In the genomic region with DNA sequence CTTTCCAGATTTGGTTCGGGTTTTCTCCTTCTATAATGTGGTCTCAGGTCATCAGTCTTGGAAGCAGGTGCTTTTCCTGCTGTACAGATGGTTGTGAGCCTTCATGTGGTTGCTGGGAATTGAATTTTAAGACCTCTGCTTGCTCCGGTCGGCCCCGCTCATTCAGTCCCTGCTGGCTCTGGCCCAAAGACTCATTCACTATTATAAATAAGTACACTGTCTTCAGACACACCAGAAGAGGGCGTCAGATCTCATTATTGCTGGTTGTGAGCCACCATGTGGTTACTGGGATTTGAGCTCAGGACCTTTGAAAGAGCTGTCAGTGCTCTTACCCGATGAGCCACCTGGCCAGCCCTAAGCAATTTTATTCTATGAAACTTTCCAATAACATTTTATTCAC, we compare ENCODE assay signal across 17 mouse cellular contexts. TPM values are rescaled to one million over a fixed set of nuclear protein-coding genes. Genes with fewer than 3 reads are reported as not detected.
DNase-seq lines count a peak whose midpoint lies in the region; ATAC-seq and TF ChIP-seq lines count a peak whose summit lies in the region.
"Had no signal": no experiment of that assay in that cellular context is flagged by ENCODE, and none has a peak within 500 bp of the region (broad histone marks: within the 10 kb centered on the region; RNA-seq: fewer than 3 reads in every experiment).

No protein-coding gene starts in this region.

- intact Hi-C loops in gastrocnemius, postnatal 14 days (cut with DNase I; ENCODE audit: low total_unique reads): no loop called here
- intact Hi-C loops in gastrocnemius, postnatal 36 days (cut with DNase I): no loop called here
- intact Hi-C loops in left cerebral cortex, postnatal 4 days (cut with DNase I): no loop called here

- H3K36me3 ChIP-seq in hindbrain, embryonic 11.5 days (ENCODE audit: control insufficient read depth, insufficient read depth, low read length): no peaks in the 10 kb centered on the region
- H3K36me3 ChIP-seq in forebrain, postnatal 0 days (ENCODE audit: insufficient read depth): no peaks in the 10 kb centered on the region
- H3K36me3 ChIP-seq: forebrain, embryonic 12.5 days; liver, embryonic 13.5 days had no signal

- no peak overlapping the region for H3K27ac ChIP-seq in hindbrain, embryonic 11.5 days (ENCODE audit: low read depth, low read length)
- H3K27ac ChIP-seq in forebrain, postnatal 0 days (ENCODE audit: low read depth, low read length): no peak overlapping the region
- H3K27ac ChIP-seq: forebrain, embryonic 12.5 days; liver, embryonic 13.5 days had no signal

- H3K27me3 ChIP-seq in hindbrain, embryonic 11.5 days (ENCODE audit: control insufficient read depth, insufficient read depth, low read length): no peaks in the 10 kb centered on the region
- no peaks in the 10 kb centered on the region for H3K27me3 ChIP-seq in forebrain, postnatal 0 days (ENCODE audit: insufficient read depth, low read length)
- H3K27me3 ChIP-seq: forebrain, embryonic 12.5 days had no signal

- no peak overlapping the region for H3K4me3 ChIP-seq in hindbrain, embryonic 11.5 days (ENCODE audit: low read depth, low read length)
- H3K4me3 ChIP-seq in forebrain, postnatal 0 days (ENCODE audit: low read depth, low read length): no peak overlapping the region
- H3K4me3 ChIP-seq: forebrain, embryonic 12.5 days; liver, embryonic 13.5 days had no signal

- no peak for ATAC-seq in hindbrain, embryonic 11.5 days (ENCODE audit: low FRiP score)
- no peak for ATAC-seq in forebrain, postnatal 0 days

- no peak overlapping the region for H3K9ac ChIP-seq in hindbrain, embryonic 11.5 days (ENCODE audit: low read depth, low read length)
- H3K9ac ChIP-seq in forebrain, postnatal 0 days: no peak overlapping the region
- H3K9ac ChIP-seq: forebrain, embryonic 12.5 days; liver, embryonic 13.5 days had no signal

- no peaks in the 10 kb centered on the region for H3K9me3 ChIP-seq in hindbrain, embryonic 11.5 days (ENCODE audit: control insufficient read depth, low read length)
- no peaks in the 10 kb centered on the region for H3K9me3 ChIP-seq in forebrain, postnatal 0 days (ENCODE audit: low read length)
- H3K9me3 ChIP-seq: forebrain, embryonic 12.5 days; liver, embryonic 13.5 days had no signal

- TF ChIP-seq CTCF in forebrain, postnatal 0 days (IDR thresholded peaks at IDR 0.05; ENCODE audit: low read depth): no peak

- no peak overlapping the region for H3K4me2 ChIP-seq in hindbrain, embryonic 11.5 days (replicated peaks; ENCODE audit: low read depth, low read length)
- no peak overlapping the region for H3K4me2 ChIP-seq in forebrain, postnatal 0 days (ENCODE audit: low read depth)
- H3K4me2 ChIP-seq: forebrain, embryonic 12.5 days; liver, embryonic 13.5 days; midbrain, embryonic 11.5 days had no signal

- H3K4me1 ChIP-seq in hindbrain, embryonic 11.5 days (replicated peaks; ENCODE audit: control insufficient read depth, insufficient read depth, low read length): 0 out of 2 replicates have a peak, but pooled peaks cover 2% of the 10 kb centered on the region
- H3K4me1 ChIP-seq in forebrain, postnatal 0 days (ENCODE audit: insufficient read depth): 0 out of 2 replicates have a peak, but pooled peaks cover 3% of the 10 kb centered on the region

- 86% methylated on average over 6 of the region's 6 CpGs for WGBS in hindbrain, embryonic 11.5 days
- 46% methylated on average over 6 of the region's 6 CpGs for WGBS in forebrain, postnatal 0 days

- DNase-seq in gastrocnemius, postnatal 14 days: peak; percentile 4
- DNase-seq in gastrocnemius, postnatal 36 days: no peak
- DNase-seq in left cerebral cortex, postnatal 4 days: peak; percentile 24
- no peak for DNase-seq in left cerebral cortex, adult 18-20 months (ENCODE audit: low spot score in 2 of 2)
- DNase-seq in brain, adult 2 months (ENCODE audit: low read depth, low spot score): peak; percentile 55
- peak; percentile 14 for DNase-seq in lung, postnatal 14 days
- DNase-seq in hindbrain, embryonic 11.5 days (ENCODE audit: low spot score): no peak
- DNase-seq in forebrain, postnatal 0 days: no peak
- DNase-seq: adrenal gland, postnatal 10 days; kidney, adult 2 months; liver, embryonic 13.5 days; thymus, postnatal 14 days had no signal

RNA-seq across cellular contexts. Expression of a gene that starts 6.1 kb away (rescaled TPM):
- 1 to 10 TPM; 6.0 to 7.4 TPM for total RNA-seq in gastrocnemius, postnatal 14 days (2021)
- 1 to 10 TPM; 4.7 to 5.1 TPM for total RNA-seq in gastrocnemius, postnatal 36 days (2021)
- 10 to 100 TPM; 43.8 to 46.8 TPM for total RNA-seq in left cerebral cortex, postnatal 4 days (2021)
- total RNA-seq in left cerebral cortex, adult 18-20 months (2021): 10 to 100 TPM; 61.8 to 62.2 TPM
- 18.0 and 30.0 TPM in 2 replicates for polyA plus RNA-seq in hindbrain, embryonic 11.5 days (2014; fragmentation: Nextera tagmentation; extraction: Ambion mirVana)
- total RNA-seq in forebrain, postnatal 0 days (2014; rRNA removed): 36.2 and 42.2 TPM in 2 replicates
- polyA plus RNA-seq in forebrain, postnatal 0 days (2015; fragmentation: Nextera tagmentation; extraction: Ambion mirVana): 5.1 and 10.3 TPM in 2 replicates

RNA-seq across cellular contexts. Expression of a gene that starts 34.6 kb away (rescaled TPM):
- not detected for total RNA-seq in gastrocnemius, postnatal 14 days (2021)
- not detected for total RNA-seq in gastrocnemius, postnatal 36 days (2021)
- total RNA-seq in left cerebral cortex, postnatal 4 days (2021): not detected
- not detected for total RNA-seq in left cerebral cortex, adult 18-20 months (2021)
- polyA plus RNA-seq in hindbrain, embryonic 11.5 days (2014; fragmentation: Nextera tagmentation; extraction: Ambion mirVana): not detected in 2 replicates
- not detected in 2 replicates for total RNA-seq in forebrain, postnatal 0 days (2014; rRNA removed)
- polyA plus RNA-seq in forebrain, postnatal 0 days (2015; fragmentation: Nextera tagmentation; extraction: Ambion mirVana): not detected in 2 replicates
- total RNA-seq: adrenal gland, postnatal 10 days; granulocyte monocyte progenitor cell, adult 5-6 weeks; left cerebral cortex, adult 8-10 months had no signal
- polyA plus RNA-seq: C2C12; forebrain, embryonic 12.5 days; kidney, adult 2 months; liver, embryonic 13.5 days; midbrain, embryonic 11.5 days had no signal

RNA-seq across cellular contexts. Expression of a gene that starts 44.3 kb away (rescaled TPM):
- total RNA-seq in gastrocnemius, postnatal 14 days (2021): 10 to 100 TPM in 1 of 2 experiments, 1 to 10 TPM in 1; 7.6 to 15.0 TPM
- 10 to 100 TPM in 1 of 2 experiments, 1 to 10 TPM in 1; 9.6 to 14.6 TPM for total RNA-seq in gastrocnemius, postnatal 36 days (2021)
- total RNA-seq in left cerebral cortex, postnatal 4 days (2021): 1 to 10 TPM; 3.7 to 4.3 TPM
- 1 to 10 TPM; 1.5 to 3.6 TPM for total RNA-seq in left cerebral cortex, adult 18-20 months (2021)
- 8.8 and 8.9 TPM in 2 replicates for polyA plus RNA-seq in hindbrain, embryonic 11.5 days (2014; fragmentation: Nextera tagmentation; extraction: Ambion mirVana)
- total RNA-seq in forebrain, postnatal 0 days (2014; rRNA removed): 4.4 and 5.7 TPM in 2 replicates
- polyA plus RNA-seq in forebrain, postnatal 0 days (2015; fragmentation: Nextera tagmentation; extraction: Ambion mirVana): 6.5 and 6.9 TPM in 2 replicates

Comparison
In these comparisons a context has a peak if more than half of its experiments do, and no peak if none do; other contexts are left out.
1. DNase-seq: peak in gastrocnemius, postnatal 14 days (single experiment), left cerebral cortex, postnatal 4 days (single experiment), brain, adult 2 months (single experiment) and lung, postnatal 14 days (single experiment); none in gastrocnemius, postnatal 36 days (0 of 2), left cerebral cortex, adult 18-20 months (0 of 2), hindbrain, embryonic 11.5 days (single experiment) and forebrain, postnatal 0 days (single experiment).